Mouse (Mus musculus) layer of hippocampus, adult 11-12 months (tissue): ENCODE data around the gene Fbxo3.
"Not testable (repeated sequence)": the region's sequence is repeated elsewhere in the genome, so short reads cannot be mapped to it uniquely, and the experiment has no call there.

ENCODE experiments used
- DNase-seq: peaks from one replicate; pipeline ENCODE4 v3.0.0; 2022; ENCODE audit warnings: low spot score

Fbxo3 gene

GRCm38 (mm10) chr2:104027458-104028138 lies at the start of gene Fbxo3:
Gene Fbxo3 (plus strand): TSS chr2:104027721.
- peak; percentile 87 for DNase-seq

- peak; percentile 74 for DNase-seq
Measured at GRCm38 (mm10) chr2:103982250-103982649, 45.3 kb upstream of the Fbxo3 start.

- DNase-seq, result no peak
Measured at GRCm38 (mm10) chr2:103983146-103983545, 44.4 kb upstream of the Fbxo3 start.

- DNase-seq, result not testable (repeated sequence)
Measured at GRCm38 (mm10) chr2:103987595-103987994, 39.9 kb upstream of the Fbxo3 start.

- DNase-seq, result no peak
Measured at GRCm38 (mm10) chr2:103989724-103990123, 37.8 kb upstream of the Fbxo3 start.

- DNase-seq, result no peak
Measured at GRCm38 (mm10) chr2:103991303-103991702, 36.2 kb upstream of the Fbxo3 start.

- no peak for DNase-seq
Measured at GRCm38 (mm10) chr2:103992162-103992561, 35.4 kb upstream of the Fbxo3 start.

- no peak for DNase-seq
Measured at GRCm38 (mm10) chr2:103992618-103993332, 34.7 kb upstream of the Fbxo3 start.

GRCm38 (mm10) chr2:104001076-104001475 lies 26.4 kb upstream of the Fbxo3 start:
- DNase-seq, result no peak

- DNase-seq, result no peak
Measured at GRCm38 (mm10) chr2:104001861-104002260, 25.7 kb upstream of the Fbxo3 start.

GRCm38 (mm10) chr2:104002711-104003413 lies 24.7 kb upstream of the Fbxo3 start:
- DNase-seq, result peak; percentile 76

GRCm38 (mm10) chr2:104007793-104008519 lies 19.6 kb upstream of the Fbxo3 start:
- DNase-seq, result no peak

- DNase-seq, result not testable (repeated sequence)
Measured at GRCm38 (mm10) chr2:104008853-104009252, 18.7 kb upstream of the Fbxo3 start.

GRCm38 (mm10) chr2:104023096-104023495 lies 4.4 kb upstream of the Fbxo3 start:
- DNase-seq, result no peak

GRCm38 (mm10) chr2:104024656-104025055 lies 2.9 kb upstream of the Fbxo3 start:
- no peak for DNase-seq

- DNase-seq, result peak; percentile 17
Measured at GRCm38 (mm10) chr2:104028139-104028723, 710 bp downstream of the Fbxo3 start, which contains the start of gene 4931422A03Rik. Gene 4931422A03Rik (minus strand): TSS chr2:104028361.

GRCm38 (mm10) chr2:104029074-104029473 lies 1.6 kb downstream of the Fbxo3 start:
- DNase-seq, result no peak

GRCm38 (mm10) chr2:104030381-104030780 lies 2.9 kb downstream of the Fbxo3 start:
- DNase-seq, result no peak

GRCm38 (mm10) chr2:104032056-104032455 lies 4.5 kb downstream of the Fbxo3 start:
- DNase-seq, result no peak

GRCm38 (mm10) chr2:104034832-104035472 lies 7.4 kb downstream of the Fbxo3 start:
- peak; percentile 79 for DNase-seq

GRCm38 (mm10) chr2:104035595-104035994 lies 8.1 kb downstream of the Fbxo3 start:
- DNase-seq, result no peak
